Mouse (Mus musculus): ENCODE measurements at regions not wholly inside any gene's neighbourhood (a gene's known extent, or its start where the extent isn't known, plus 50 kb on each side); places are given as distances from the start of the nearest gene placed in this dataset.

DNA sequence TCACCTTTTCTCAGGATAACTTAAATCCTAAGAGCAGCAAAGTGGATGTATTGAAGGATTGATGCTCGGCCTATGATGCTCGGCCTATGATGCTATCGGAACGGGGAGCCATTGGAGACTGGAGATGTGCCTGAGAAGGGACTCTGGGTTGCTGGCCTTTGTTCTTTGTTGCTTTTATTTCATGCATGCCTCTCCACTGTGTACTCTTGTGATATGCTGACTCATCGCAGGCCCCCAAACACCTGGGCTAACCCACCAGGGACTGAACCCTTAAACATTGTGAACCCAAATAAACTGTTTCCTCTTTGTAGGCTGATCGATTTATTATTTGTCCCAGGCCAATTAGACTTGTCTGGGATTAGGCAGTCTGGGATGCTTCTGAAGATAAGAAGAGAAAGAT, 61.9 kb downstream of the Pdcl3 start:
- no peak for ATAC-seq (replicated peaks; ENCODE audit: poor library complexity)

DNA sequence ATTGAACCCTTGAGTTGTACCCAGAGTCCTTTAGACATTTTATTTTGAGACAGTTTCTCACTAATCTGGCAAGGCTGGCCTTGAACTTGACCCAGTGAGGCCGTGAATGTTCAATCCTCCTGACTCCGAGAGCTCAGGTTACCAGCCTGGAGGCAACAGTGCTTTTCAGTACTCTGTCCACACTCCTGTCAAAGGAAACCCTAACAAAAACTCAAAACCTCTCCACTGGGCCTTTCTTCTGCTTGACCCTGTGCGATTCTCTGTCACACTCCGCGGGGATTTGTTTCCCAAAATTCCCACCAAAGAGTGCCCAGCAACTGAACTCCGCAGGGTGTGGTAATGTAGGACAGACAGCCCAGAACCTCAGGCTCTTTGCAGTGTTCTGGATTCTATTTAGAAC, 71.9 kb downstream of the Pdcl3 start:
- no peak for ATAC-seq (replicated peaks; ENCODE audit: poor library complexity)

DNA sequence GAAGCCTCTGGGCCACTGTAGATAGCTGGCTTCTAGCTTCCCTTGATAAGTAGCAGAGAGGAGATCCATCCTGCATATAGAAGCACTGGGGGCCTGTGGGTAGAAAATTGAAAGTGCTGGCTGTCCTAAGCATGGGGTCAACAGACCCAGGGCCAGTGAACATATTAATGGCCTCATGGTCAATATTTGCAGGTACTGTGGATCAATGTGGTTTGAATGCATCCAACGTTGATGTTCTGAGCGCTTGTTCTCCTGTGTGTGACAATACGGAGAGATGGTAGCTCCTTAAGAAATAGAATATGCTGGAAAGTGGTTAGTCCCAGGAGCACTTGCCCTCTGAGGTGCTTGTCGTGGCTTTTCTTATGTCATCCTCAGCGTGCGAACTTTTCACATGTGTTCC, 77.1 kb downstream of the Pdcl3 start:
- ATAC-seq (replicated peaks; ENCODE audit: poor library complexity): no peak

DNA sequence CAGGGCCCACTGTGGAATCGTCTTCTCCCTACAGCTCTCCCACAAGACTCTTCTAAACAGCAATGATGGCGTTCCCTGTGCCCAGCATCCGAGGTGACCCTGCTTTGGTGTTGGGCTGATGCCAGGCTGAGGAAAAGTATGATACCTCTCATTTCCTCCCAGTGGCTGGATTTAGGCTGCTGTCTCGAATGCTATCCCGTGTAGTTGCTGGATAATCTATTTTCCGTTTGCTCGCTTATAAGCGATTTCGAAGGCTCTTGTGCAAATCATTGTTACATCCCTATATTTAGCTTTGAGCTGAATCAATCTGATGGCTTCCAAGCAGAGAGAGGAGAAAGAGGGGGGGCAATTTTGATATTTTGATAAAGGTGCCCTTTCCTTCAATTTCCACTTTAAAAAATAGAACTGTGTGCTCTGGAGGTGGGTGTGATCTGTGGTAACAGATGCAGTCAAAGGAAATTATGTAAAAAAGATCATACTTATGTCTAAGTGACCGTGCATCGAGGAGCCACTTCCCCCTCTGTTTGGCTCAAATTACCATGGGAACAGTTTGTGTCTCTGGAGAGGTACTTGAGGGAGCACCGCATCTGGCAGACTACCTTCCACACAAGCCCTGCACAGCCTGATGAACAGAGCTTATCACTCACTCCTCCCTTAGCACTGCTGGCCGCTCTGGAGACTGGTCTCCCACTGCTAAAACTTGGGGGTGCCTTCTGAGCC, 78.4 kb downstream of the Pdcl3 start:
- no peak for ATAC-seq (replicated peaks; ENCODE audit: poor library complexity)

DNA sequence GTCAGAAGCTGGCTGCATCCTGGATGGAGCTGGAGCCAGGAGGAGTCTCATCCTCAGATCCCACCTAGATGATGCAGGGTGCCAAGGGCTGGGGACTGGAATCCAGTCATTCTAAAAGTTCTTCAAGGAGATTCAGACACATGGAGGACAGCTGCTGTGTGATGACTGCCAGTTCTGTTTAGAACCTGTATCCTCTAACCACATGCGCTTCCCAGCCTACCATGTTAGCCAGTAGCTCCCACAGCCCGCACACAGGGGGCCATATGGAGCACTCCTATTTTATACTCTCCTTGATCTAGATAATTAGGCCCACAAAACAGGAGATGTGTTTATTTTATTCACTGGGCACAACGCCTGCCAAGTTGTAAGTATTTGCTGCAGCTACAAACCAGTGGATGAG, 79.4 kb downstream of the Pdcl3 start:
- no peak for ATAC-seq (replicated peaks; ENCODE audit: poor library complexity)

DNA sequence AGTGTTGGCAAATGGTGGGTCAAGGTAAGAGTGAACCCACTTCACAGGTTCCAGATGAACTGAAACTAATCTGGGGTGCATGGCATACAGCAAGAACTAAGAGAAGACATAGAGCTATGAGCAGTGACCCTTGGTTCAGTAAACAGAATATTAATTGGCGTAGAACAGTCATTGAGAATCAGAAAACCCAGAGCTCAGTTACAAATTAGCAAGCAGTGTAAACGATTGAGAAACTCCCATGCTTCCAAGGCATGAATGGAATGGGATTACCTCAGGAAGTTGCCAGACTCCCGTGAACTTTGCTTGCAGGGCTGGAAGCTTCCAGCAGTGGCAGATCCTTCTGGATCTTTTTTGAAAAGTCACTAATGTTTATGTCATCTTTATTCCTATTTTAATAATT, 82.5 kb downstream of the Pdcl3 start:
- ATAC-seq (replicated peaks; ENCODE audit: poor library complexity): no peak

DNA sequence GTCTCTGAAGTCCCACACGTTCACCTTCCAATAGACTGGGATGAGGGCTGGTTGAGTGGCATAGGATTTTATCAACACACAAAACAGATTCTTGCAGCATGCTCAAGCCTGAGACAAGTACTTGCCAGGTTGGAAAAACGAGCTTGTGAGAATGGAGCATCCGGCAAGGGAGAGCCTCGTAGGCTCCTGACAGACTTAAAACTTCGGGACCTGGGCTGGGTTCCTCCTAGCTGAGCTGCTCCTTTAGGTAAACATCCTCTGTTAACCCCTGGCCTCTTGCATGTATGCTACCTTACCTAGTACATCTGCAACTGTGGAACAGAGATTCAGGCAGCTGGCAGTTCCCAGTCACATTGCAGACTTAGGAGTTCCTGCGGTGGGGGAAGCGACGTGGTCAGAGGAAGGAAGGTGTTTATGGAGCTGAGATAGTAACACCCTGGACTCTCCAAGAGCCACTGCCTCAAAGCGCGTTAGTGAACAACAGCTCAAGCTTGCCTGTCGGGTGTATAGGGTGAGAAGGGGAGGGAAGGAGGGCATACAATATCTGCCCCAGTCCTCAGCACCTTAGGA, 83.8 kb downstream of the Pdcl3 start:
- no peak for ATAC-seq (replicated peaks; ENCODE audit: poor library complexity)

DNA sequence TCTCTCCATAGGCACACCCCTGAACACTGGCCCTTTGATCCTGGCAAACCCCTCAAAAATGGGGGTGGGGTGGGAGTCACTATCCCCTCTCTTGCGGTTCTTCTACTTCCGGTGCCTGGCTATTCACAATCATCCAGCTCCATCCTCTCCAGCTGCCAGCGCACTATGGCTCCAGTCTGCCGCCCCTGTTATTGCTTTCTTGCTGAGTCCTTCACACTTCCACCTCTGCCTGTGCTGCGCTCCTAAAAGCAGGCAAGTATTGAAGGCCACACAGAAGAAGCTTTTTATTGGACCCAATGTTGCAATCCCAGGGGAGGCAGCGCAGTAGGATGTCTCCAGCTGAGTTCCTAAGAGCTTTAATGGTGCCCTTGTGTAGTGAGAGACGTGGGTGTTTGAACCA, 84.3 kb downstream of the Pdcl3 start:
- no peak for ATAC-seq (replicated peaks; ENCODE audit: poor library complexity)

DNA sequence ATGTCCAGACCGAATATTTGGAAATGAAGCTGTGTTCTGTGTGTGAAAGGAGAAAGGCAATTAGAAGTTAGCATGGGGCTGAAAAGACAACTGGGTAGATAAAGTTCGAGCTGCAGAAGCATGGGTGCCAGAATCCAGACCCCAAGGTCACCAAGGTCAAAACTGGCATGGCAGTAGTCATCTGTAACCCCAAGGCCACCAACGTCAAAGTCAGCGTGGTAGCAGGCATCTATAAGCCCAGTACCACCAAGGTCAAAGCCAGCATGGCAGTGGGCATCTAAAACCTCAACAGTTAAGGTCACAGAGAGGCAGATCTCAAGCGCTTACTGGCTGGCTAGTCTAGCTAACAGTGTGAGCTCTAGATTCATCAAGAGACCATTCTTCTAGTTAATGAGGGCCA, 90.6 kb downstream of the Pdcl3 start:
- ATAC-seq (replicated peaks; ENCODE audit: poor library complexity): no peak

DNA sequence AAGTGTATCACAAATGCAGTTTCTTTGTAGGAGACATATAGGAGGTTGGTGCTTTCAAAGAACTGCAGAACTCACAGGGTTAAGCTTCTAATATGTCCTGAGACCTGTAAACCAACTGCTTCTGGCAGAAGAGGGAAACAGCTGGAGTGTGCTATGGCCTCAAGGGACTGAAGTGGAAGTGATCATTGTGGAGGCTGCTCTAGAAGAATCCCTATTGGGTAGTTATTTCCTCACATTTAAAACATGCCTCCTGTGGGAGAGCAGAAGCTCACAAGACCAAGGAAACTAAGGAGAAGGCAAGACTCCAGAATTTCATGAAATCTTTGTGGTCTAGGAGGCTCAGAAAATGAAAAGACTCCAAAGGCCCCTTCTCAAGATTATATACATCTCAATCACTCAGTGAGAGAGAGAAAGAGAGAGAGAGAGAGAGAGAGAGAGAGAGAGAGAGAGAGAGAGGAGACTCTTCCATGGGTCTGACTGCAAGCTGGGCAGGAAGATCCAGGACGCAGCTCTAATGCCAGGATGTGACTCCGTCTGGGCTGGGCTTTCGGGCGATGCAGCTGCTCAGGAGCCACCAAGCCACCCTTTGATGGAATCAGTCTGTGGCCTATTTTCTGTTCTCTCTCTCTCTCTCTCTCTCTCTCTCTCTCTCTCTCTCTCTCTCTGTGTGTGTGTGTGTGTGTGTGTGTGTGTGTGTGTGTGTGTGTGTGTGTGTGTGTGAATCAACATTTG, 93.3 kb downstream of the Pdcl3 start:
- no peak for ATAC-seq (replicated peaks; ENCODE audit: poor library complexity)

DNA sequence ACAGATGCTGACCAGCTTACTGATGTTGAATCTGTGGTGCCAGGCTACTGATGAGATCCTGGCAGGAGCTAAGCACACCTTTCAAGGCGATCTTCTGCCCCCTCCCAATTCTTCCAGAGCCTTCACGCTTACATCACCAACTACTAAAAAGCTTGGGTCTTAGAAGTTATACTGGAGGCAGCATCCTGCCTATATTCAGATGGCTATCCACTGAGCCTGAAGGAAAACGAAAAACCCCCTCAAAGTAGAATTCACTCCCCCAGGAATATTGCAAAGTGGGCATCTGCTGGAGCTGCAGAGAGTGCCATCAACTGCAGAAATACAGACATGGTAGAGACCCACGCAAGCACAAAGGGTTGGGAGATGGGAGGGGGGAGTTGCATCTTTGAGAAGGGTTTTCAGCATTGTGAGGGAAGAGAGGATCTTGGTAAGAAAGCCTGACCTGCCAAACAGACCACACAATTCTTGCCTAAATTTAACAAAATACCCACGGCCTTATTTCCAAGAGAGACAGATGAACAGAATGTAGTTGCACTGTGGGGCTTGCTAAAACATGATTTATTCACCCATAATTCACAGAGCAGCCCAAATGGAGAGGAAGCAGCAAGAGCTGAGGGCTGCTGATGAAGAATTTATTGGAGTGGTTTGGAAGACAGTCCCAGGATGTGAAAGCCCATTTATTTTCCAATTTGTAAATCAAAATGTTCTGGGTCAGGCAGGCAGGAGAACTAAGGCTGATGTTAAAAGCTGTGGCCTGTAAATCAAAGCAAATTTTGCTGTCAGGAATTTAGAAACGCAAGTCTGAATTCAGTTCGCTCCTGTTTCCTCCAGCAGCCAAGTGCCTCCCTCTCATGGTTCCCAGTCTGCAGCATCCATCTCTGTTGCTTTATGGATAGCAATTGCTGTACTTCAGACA, 98.8 kb downstream of the Pdcl3 start:
- no peak for ATAC-seq (replicated peaks; ENCODE audit: poor library complexity)

DNA sequence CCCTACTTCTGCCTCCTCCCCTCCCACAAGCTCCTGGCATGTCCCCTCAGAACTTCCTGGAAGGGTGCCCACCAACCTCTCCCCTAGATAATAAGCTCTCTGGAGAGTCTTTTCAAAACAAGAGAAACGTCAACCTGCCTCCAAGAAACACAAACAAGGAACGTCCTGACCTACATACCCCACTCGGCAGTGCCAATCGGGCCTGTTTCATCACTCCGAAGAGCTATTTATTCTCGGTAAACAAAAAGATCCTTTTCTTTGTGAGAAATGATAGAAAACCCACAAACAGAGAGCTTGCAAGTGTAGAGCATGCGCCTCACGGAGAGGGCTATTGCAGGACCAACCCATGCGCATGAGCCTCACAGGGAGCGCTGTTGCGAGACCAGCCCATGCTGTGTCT, 100.9 kb downstream of the Pdcl3 start:
- no peak for ATAC-seq (replicated peaks; ENCODE audit: poor library complexity)

DNA sequence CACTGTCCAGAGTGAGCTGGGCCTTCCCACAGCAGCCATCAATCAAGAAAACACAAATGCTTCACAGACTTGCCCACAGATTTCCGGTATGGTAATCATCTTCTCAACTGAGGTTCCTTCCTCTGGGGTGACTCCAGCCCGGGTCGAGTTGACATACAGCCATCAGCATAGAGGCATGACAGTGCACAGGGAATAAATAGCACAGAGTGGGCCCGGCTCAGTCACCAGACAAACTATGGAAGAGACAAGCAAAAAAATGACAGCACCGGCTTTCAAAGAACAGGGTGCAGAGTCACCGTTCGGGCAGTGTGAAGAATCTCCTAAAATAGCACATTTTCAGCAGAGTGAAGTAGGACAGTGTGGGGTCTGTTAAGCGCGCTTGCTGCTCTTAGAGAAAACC, 103.7 kb upstream of the Npas2 start:
- peak; percentile 96 for ATAC-seq (replicated peaks; ENCODE audit: poor library complexity)

DNA sequence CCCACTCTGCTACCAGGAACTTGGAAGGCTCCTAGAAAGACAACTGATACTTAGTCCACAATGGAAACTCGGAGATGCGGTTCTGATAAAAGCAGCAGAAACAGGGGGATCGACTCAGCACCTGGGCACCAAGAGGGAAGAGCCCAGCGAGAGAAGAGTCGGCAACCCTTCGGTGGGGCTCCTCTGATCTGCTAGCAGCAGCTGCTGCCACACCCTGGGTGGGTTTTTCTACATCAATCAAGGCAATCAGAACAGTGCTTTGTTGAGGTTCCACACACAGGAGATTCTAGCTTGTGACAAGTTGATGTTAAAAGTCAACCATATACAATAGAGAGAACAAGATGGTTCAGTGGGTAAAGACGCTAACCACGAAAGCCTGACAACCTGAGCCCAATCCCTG, 102.4 kb upstream of the Npas2 start:
- ATAC-seq (replicated peaks; ENCODE audit: poor library complexity): no peak

DNA sequence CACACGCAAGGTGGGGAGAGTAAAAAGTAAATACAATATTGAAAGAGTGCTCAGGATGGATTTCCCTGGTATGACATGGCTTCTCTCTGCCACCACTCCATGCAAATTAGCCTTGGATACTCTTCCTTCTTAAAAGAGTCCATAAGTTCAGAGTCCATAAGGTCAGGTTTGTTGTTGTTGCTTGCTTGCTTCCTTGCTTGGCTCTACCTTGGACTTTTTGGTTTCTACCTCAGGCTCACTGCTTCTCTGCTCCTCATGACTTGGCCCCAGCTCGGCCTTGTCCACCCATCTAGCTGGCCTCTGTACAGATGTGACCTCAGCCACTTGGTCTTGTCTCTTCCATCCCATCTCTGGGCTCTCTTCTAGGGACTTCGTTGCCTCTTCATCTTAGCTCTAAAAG, 101.9 kb upstream of the Npas2 start:
- ATAC-seq (replicated peaks; ENCODE audit: poor library complexity): no peak

DNA sequence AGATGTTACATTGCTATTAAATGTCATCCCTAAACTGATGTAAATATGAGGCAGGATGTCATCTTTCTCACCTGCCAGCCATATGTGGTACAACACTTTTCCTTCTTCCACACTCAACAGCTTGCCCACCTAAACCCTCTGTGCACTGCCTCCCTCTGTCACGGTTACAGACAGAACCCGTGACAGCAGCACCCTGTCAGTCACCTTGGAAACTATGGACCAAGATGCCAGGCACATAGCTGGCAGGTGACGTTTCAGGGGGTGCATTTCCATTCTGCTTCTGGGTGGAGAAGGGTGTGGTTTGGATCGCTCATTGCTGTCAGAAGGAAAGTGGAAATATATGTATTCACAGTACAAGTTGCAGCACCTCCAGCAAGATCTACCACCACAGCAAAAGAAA, 100.2 kb upstream of the Npas2 start:
- ATAC-seq (replicated peaks; ENCODE audit: poor library complexity): no peak

DNA sequence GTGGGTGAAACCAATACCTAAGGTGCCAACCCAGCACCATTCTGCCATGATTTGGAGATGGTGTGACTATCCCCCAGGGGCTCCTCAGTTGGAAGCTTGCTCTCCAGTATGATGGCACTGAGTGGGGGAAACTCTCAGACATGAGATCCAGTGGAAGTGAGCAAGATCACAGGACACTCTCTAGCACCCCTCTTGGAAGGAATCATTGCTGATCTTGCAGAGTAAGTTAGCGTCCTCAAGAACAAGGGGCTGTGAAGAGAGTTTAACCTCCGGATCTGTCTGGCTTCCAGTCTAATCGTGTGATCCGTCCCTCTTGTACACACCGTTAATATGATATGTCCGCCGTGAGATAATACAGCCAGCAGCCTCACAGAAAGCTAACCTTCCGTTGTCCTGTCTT, 99.5 kb upstream of the Npas2 start:
- no peak for ATAC-seq (replicated peaks; ENCODE audit: poor library complexity)

DNA sequence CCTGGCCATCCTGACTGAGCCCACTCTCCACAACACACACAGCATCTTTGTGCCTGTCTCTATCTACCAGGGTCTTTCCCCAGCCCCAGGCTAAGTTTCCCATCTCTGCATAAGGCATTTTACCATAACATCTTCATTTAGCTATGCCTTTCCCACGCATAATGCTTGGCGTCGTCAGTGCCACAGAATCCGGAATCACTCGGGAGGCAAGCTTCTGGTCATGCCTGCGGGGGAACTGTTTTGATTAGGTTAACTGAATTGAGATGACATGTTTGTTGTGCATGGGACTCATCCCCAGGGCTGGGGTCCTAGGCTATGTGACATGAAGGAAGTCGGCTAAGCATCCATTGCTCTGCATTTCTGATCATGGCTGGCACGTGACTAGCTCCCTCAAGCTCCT, 97.6 kb upstream of the Npas2 start:
- no peak for ATAC-seq (replicated peaks; ENCODE audit: poor library complexity)

DNA sequence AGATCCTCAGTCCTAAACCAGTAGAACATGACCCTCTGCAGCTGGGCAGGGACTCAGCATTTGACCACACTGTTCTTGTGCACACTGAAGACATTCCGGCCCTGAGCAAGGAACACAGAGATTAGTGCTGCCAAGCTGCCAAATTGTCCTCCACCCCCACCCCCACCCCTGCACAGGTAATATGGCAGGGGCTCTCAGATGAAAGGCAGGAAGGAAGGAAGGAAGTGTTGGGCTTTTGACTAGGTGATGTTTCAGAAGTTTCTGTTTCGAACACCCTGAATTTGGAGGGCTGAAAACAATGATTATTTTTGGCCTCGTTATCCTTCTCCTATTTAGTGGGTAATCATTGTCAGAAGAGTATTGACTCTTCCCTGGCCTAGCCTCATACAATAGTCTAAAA, 96.8 kb upstream of the Npas2 start:
- ATAC-seq (replicated peaks; ENCODE audit: poor library complexity): no peak

DNA sequence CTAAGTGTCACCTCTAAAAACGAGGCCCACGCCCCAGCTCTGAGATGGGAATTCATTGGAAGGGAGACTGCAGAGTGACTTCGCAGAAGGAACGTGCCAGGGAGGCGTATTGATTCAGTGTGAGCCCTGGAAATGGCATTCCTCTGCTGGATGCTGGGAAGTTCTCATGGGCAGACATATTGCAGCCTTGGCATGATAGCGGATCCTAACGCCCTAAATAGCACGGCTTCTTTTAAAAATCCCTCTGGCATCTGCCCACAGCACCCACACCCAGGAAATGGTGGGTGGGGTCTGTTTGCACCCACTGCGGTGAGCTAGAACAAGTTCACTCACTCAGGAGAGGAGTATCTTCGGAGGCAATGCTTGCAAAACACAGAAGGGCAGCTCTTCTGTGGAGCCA, 96.0 kb upstream of the Npas2 start:
- no peak for ATAC-seq (replicated peaks; ENCODE audit: poor library complexity)

DNA sequence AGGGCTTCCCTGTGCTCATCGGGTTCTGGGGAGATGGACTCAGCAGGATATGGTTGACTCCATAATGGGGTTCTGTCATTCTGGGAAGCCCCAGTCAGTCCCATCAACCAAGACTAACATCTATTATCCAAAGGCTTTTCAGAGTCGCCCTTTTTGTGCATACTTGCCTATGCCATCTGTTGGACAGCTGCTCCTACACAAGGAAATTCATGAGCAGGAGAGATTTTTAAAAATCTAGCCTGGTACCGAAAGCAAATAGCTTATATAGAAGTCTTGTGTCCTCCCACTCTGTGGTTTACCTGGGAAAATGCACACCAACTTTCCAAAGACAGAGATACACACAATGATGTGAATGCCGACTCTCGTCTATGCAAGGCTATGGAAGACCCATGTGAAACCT, 95.4 kb upstream of the Npas2 start:
- no peak for ATAC-seq (replicated peaks; ENCODE audit: poor library complexity)

DNA sequence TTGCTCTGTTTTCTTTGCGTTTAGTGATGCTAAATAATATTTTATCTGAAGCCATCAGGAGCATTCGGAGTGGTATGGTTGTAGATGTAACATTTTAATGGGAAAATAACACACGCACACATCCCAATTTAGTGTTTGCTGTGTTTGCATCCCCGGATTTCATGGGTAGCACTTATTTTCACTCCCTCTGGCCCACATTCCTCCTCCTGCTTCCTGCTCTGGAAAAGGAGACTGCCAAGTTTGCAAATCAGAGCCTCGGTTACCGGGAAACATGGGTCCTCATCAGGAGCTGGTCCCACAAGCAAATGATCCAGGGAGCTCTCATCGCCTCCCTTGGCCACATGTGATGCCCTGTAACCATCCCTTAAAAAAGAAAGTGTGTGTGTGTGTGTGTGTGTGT, 94.3 kb upstream of the Npas2 start:
- ATAC-seq (replicated peaks; ENCODE audit: poor library complexity): no peak

Data from megakaryocyte progenitor cell, adult 5-6 weeks (primary cell).